Comparison of ENCODE assay signal across 22 mouse cellular contexts in the genomic region with DNA sequence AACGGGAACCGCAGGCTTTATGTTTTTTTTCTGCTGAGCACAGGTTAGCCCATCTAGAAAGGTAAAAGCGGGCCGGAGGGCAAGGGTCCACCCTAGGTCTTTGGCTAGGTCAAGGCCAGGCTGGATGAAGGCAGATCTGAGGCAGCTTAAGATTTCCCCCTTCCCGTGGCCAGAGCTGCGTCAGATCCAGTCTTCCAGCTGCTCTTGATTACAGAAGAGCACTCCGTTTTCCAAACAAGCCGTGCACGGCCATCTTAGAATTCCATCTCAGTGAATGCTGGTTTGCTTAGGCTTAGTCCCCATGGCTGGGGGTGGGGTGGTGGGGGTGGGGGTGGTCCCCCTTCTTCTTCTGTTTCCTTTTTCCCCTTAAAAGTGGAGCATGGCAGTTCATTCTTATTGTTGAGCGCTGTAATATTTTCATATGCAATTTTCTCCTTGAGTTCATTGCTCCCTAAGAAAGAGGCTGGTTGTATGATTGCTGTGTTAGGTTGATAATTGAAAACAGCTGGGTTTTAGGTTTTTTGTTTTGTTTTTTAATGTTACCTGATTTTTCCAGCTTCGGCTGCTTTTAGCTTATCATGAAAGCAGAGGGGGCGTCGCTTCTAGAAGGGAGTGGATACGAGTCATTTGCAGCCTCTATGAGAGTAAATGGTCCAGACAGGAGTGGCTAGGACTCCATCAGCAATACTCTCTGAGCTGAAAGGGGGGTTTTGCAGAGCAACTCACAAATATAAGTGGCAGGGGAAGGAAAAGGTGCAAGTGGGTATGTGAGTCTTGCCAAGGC.
DNase-seq lines count a peak whose midpoint lies in the region; ATAC-seq and TF ChIP-seq lines count a peak whose summit lies in the region.
"Had no signal": no experiment of that assay in that cellular context is flagged by ENCODE, and none has a peak within 500 bp of the region (broad histone marks: within the 10 kb centered on the region; RNA-seq: fewer than 3 reads in every experiment).

No protein-coding gene starts in this region.

- no peaks in the 10 kb centered on the region for H3K9me3 ChIP-seq in lung, postnatal 0 days (ENCODE audit: low read length)
- H3K9me3 ChIP-seq: forebrain, embryonic 13.5 days; megakaryocyte, embryonic 14.5 days; midbrain, embryonic 15.5 days; neural tube, embryonic 12.5 days had no signal

- no peaks in the 10 kb centered on the region for H3K4me1 ChIP-seq in lung, postnatal 0 days (ENCODE audit: insufficient read depth, low read depth, low read length)
- H3K4me1 ChIP-seq in small intestine, adult 2 months (ENCODE audit: control insufficient read depth, insufficient read depth, insufficient read length, low read length), result no peaks in the 10 kb centered on the region
- H3K4me1 ChIP-seq in cerebellum, adult 2 months (ENCODE audit: control insufficient read depth, insufficient read depth, low read length), result no peaks in the 10 kb centered on the region; the same call in 1 of the 2 replicates
- H3K4me1 ChIP-seq: forebrain, embryonic 13.5 days; megakaryocyte, embryonic 14.5 days; neural tube, embryonic 12.5 days had no signal

- H3K36me3 ChIP-seq in lung, postnatal 0 days (ENCODE audit: insufficient read depth, low read length), result no peaks in the 10 kb centered on the region
- H3K36me3 ChIP-seq in small intestine, adult 2 months (ENCODE audit: control insufficient read depth, insufficient read depth, low read length), result no peaks in the 10 kb centered on the region
- H3K36me3 ChIP-seq: midbrain, embryonic 15.5 days; neural tube, embryonic 12.5 days had no signal

- no peak overlapping the region; the same call in 1 of the 2 replicates for H3K27ac ChIP-seq in lung, postnatal 0 days (ENCODE audit: low read length)
- H3K27ac ChIP-seq in small intestine, adult 2 months (ENCODE audit: insufficient read depth, low read depth, low read length), result peak overlapping the region; percentile 53
- no peak overlapping the region for H3K27ac ChIP-seq in cerebellum, adult 2 months (ENCODE audit: insufficient read depth, low read length)
- H3K27ac ChIP-seq: forebrain, embryonic 13.5 days; hindbrain, embryonic 14.5 days; liver, embryonic 14.5 days; midbrain, embryonic 15.5 days; neural tube, embryonic 12.5 days had no signal

- WGBS in lung, postnatal 0 days, result 58% methylated on average over 14 of the region's 14 CpGs
- WGBS in small intestine, adult 2 months, result 82% methylated on average over 14 of the region's 14 CpGs
- WGBS in cerebellum, adult 2 months, result 89% methylated on average over 14 of the region's 14 CpGs

- H3K4me2 ChIP-seq in lung, postnatal 0 days (replicated peaks; ENCODE audit: low read depth, low read length), result no peak overlapping the region
- H3K4me2 ChIP-seq: forebrain, embryonic 13.5 days; hindbrain, embryonic 14.5 days; midbrain, embryonic 15.5 days; neural tube, embryonic 12.5 days had no signal

- no peak for TF ChIP-seq CTCF in lung, postnatal 0 days (IDR thresholded peaks at IDR 0.05)
- no peak for TF ChIP-seq CTCF in small intestine, adult 2 months (IDR thresholded peaks at IDR 0.05; ENCODE audit: extremely low read depth, insufficient read length, insufficient replicate concordance, low read depth, low read length)
- no peak for TF ChIP-seq CTCF in cerebellum, adult 2 months (IDR thresholded peaks at IDR 0.05; ENCODE audit: borderline replicate concordance, insufficient read depth, low read depth, low read length)

- ATAC-seq in lung, postnatal 0 days, result no peak
- ATAC-seq: forebrain, embryonic 13.5 days; midbrain, embryonic 15.5 days had no signal

- no peak for TF ChIP-seq POLR2A in small intestine, adult 2 months (IDR thresholded peaks at IDR 0.05; ENCODE audit: low read depth, low read length)
- TF ChIP-seq POLR2A in cerebellum, adult 2 months (IDR thresholded peaks at IDR 0.05; ENCODE audit: borderline replicate concordance, insufficient read depth, low read length), result no peak

- peak; percentile 73 for DNase-seq in embryo, embryonic 11 days
- DNase-seq in embryo, embryonic 9.5 days (ENCODE audit: extremely low spot score), result no peak
- peak; percentile 33 for DNase-seq in lung, postnatal 10 days
- no peak for DNase-seq in lung, postnatal 0 days (ENCODE audit: low spot score)
- peak; percentile 54 for DNase-seq in forelimb bud, embryonic 11.5 days (ENCODE audit: low read depth, low spot score)
- no peak for DNase-seq in yolk sac, embryonic 10.5 days (ENCODE audit: low spot score)
- DNase-seq in cerebellum, adult 2 months, result no peak
- DNase-seq: cerebellum, adult 9-10 months; gastrocnemius, postnatal 14 days; kidney, adult 8-10 months; kidney, postnatal 14 days; left cerebral cortex, postnatal 4 days; right cerebral cortex, postnatal 14 days; spleen, adult 18-20 months; thymus, postnatal 25 days had no signal

- H3K4me3 ChIP-seq in lung, postnatal 0 days (ENCODE audit: low read depth, low read length), result no peak overlapping the region
- H3K4me3 ChIP-seq in small intestine, adult 2 months (ENCODE audit: low read depth, low read length), result no peak overlapping the region
- H3K4me3 ChIP-seq in cerebellum, adult 2 months (replicated peaks; ENCODE audit: insufficient read depth, low read depth, low read length), result no peak overlapping the region
- H3K4me3 ChIP-seq: forebrain, embryonic 13.5 days; megakaryocyte, embryonic 14.5 days; midbrain, embryonic 15.5 days; neural tube, embryonic 12.5 days had no signal

- H3K27me3 ChIP-seq in lung, postnatal 0 days (replicated peaks; ENCODE audit: insufficient read depth, low read length), result no peaks in the 10 kb centered on the region
- H3K27me3 ChIP-seq in small intestine, adult 2 months (ENCODE audit: control insufficient read depth, insufficient read depth, low read length), result no peaks in the 10 kb centered on the region
- no peaks in the 10 kb centered on the region for H3K27me3 ChIP-seq in cerebellum, adult 2 months (ENCODE audit: control insufficient read depth, insufficient read depth, low read length)
- H3K27me3 ChIP-seq: forebrain, embryonic 13.5 days; midbrain, embryonic 15.5 days; neural tube, embryonic 12.5 days had no signal

- no peak overlapping the region for H3K9ac ChIP-seq in lung, postnatal 0 days (replicated peaks; ENCODE audit: low read depth)
- H3K9ac ChIP-seq: forebrain, embryonic 13.5 days; hindbrain, embryonic 14.5 days; liver, embryonic 14.5 days; midbrain, embryonic 15.5 days; neural tube, embryonic 12.5 days had no signal

- TF ChIP-seq EP300 in lung, postnatal 0 days (IDR thresholded peaks at IDR 0.05), result no peak

Comparison
In these comparisons a context has a peak if more than half of its experiments do, and no peak if none do; other contexts are left out.
1. DNase-seq: peak in embryo, embryonic 11 days (single experiment), lung, postnatal 10 days (single experiment) and forelimb bud, embryonic 11.5 days (single experiment); none in embryo, embryonic 9.5 days (single experiment), lung, postnatal 0 days (single experiment), yolk sac, embryonic 10.5 days (single experiment) and cerebellum, adult 2 months (0 of 2).